Mouse (Mus musculus) right cerebral cortex, adult 18-20 months (tissue): ENCODE measurements at regions not wholly inside any gene's neighbourhood (a gene's known extent, or its start where the extent isn't known, plus 50 kb on each side); places are given as distances from the start of the nearest gene placed in this dataset.

Experiments
- DNase-seq: peaks from one replicate; pipeline ENCODE4 v3.0.0; 2022; ENCODE audit warnings: mixed read lengths

GRCm38 (mm10) chr15:11712481-11713274 lies 194.4 kb downstream of the Npr3 start:
- peak; percentile 2 for DNase-seq

- peak; percentile 2 for DNase-seq
Observed at GRCm38 (mm10) chr15:11701246-11701645, 205.8 kb downstream of the Npr3 start.

GRCm38 (mm10) chr15:11699929-11700328 lies 207.2 kb downstream of the Npr3 start:
- DNase-seq, result no peak

- DNase-seq, result no peak
Observed at GRCm38 (mm10) chr15:11697060-11697459, 210.0 kb downstream of the Npr3 start.

- DNase-seq, result no peak
Observed at GRCm38 (mm10) chr15:11693772-11694270, 213.3 kb downstream of the Npr3 start.

- no peak for DNase-seq
Observed at GRCm38 (mm10) chr15:11664839-11665379, 242.2 kb downstream of the Npr3 start.

- DNase-seq, result no peak
Observed at GRCm38 (mm10) chr15:11655168-11655567, 251.9 kb downstream of the Npr3 start.

- no peak for DNase-seq
Observed at GRCm38 (mm10) chr15:11646241-11646640, 246.8 kb upstream of the Tars start.

GRCm38 (mm10) chr15:11644779-11645178 lies 245.3 kb upstream of the Tars start:
- no peak for DNase-seq

- no peak for DNase-seq
Observed at GRCm38 (mm10) chr15:11630654-11631053, 231.2 kb upstream of the Tars start.

GRCm38 (mm10) chr15:11626433-11626832 lies 227.0 kb upstream of the Tars start:
- peak; percentile 2 for DNase-seq

GRCm38 (mm10) chr15:11612416-11612815 lies 213.0 kb upstream of the Tars start:
- no peak for DNase-seq

- DNase-seq, result no peak
Observed at GRCm38 (mm10) chr15:11610043-11610670, 210.7 kb upstream of the Tars start.

GRCm38 (mm10) chr15:11607489-11607888 lies 208.0 kb upstream of the Tars start:
- no peak for DNase-seq

GRCm38 (mm10) chr15:11605677-11606076 lies 206.2 kb upstream of the Tars start:
- DNase-seq, result peak; percentile 13

- no peak for DNase-seq
Observed at GRCm38 (mm10) chr15:11597021-11597420, 197.6 kb upstream of the Tars start.

GRCm38 (mm10) chr15:11590542-11591116 lies 191.2 kb upstream of the Tars start:
- DNase-seq, result peak; percentile 20

GRCm38 (mm10) chr15:11589795-11590194 lies 190.3 kb upstream of the Tars start:
- no peak for DNase-seq

- no peak for DNase-seq
Observed at GRCm38 (mm10) chr15:11586384-11586783, 186.9 kb upstream of the Tars start.

- no peak for DNase-seq
Observed at GRCm38 (mm10) chr15:11584155-11584554, 184.7 kb upstream of the Tars start.

GRCm38 (mm10) chr15:11578331-11578730 lies 178.9 kb upstream of the Tars start:
- no peak for DNase-seq

GRCm38 (mm10) chr15:11574359-11574758 lies 174.9 kb upstream of the Tars start:
- DNase-seq, result no peak

GRCm38 (mm10) chr15:11573496-11573895 lies 174.0 kb upstream of the Tars start:
- DNase-seq, result no peak

- DNase-seq, result no peak
Observed at GRCm38 (mm10) chr15:11572063-11572462, 172.6 kb upstream of the Tars start.
